Mouse (Mus musculus) ovary, adult 2 months (tissue): ENCODE results near the gene Selenov. TPM values are rescaled to one million over a fixed set of nuclear protein-coding genes. Genes with fewer than 3 reads are reported as not detected.

Experiments used
- polyA plus RNA-seq: library from polyadenylated mRNA; depleted of rRNA; stranded (reverse); fragments of >200 nt; gene quantifications from 2 replicates; pipeline ENCODE4 v1.2.3, GENCODE M21; 2012; rRNA removed

The Selenov gene
- 0.12 and 0.46 TPM in 2 replicates for polyA plus RNA-seq

GRCm38 (mm10) chr7:28290638-28291590 is at the start of gene Selenov:
Selenov (minus strand) TSS chr7:28291186.

GRCm38 (mm10) chr7:28338108-28338998 is 47.4 kb upstream of the Selenov start, which contains the start of gene Supt5:
Supt5 (minus strand) TSS chr7:28338746.

GRCm38 (mm10) chr7:28311926-28312543 is 21.0 kb upstream of the Selenov start, which contains the start of gene Timm50:
Timm50 (minus strand) TSS chr7:28312072.

GRCm38 (mm10) chr7:28301616-28302433 is 10.8 kb upstream of the Selenov start, which contains the start of gene Dll3:
Dll3 (minus strand) TSS chr7:28302238.

GRCm38 (mm10) chr7:28277615-28278278 is 13.2 kb downstream of the Selenov start, which contains the start of gene Eid2b:
Eid2b (plus strand) TSS chr7:28277739.

GRCm38 (mm10) chr7:28267129-28268041 is 23.6 kb downstream of the Selenov start, which contains the start of gene Eid2:
Eid2 (plus strand) TSS chr7:28267881.

Other genes starting within 250 kb of the Selenov start
- 146 and 150 TPM in 2 replicates for gene Psmc4, start 241.1 kb downstream of the Selenov start, polyA plus RNA-seq
- gene Fcgbp, start 219.9 kb downstream of the Selenov start, polyA plus RNA-seq = 24.0 and 60.8 TPM in 2 replicates
- 0.12 and 0.15 TPM in 2 replicates for gene 9530053A07Rik, start 161.7 kb downstream of the Selenov start, polyA plus RNA-seq
- 53.6 and 78.1 TPM in 2 replicates for gene Fbl, start 121.5 kb downstream of the Selenov start, polyA plus RNA-seq
- gene Dyrk1b, start 111.7 kb downstream of the Selenov start, polyA plus RNA-seq = 57.1 and 60.7 TPM in 2 replicates
- 25.5 and 40.8 TPM in 2 replicates for gene Eid2, start 23.3 kb downstream of the Selenov start, polyA plus RNA-seq
- 16.8 and 23.9 TPM in 2 replicates for gene Eid2b, start 13.4 kb downstream of the Selenov start, polyA plus RNA-seq
- 0.38 and 0.45 TPM in 2 replicates for gene Dll3, start 11.1 kb upstream of the Selenov start, polyA plus RNA-seq
- gene Timm50, start 20.9 kb upstream of the Selenov start, polyA plus RNA-seq = 104 and 109 TPM in 2 replicates
- gene Supt5, start 47.6 kb upstream of the Selenov start, polyA plus RNA-seq = 140 and 172 TPM in 2 replicates
- 1,842 and 2,300 TPM in 2 replicates for gene Rps16, start 59.5 kb upstream of the Selenov start, polyA plus RNA-seq
- gene Plekhg2, start 81.4 kb upstream of the Selenov start, polyA plus RNA-seq = 48.3 and 50.7 TPM in 2 replicates
- 50.2 and 54.2 TPM in 2 replicates for gene Zfp36, start 89.1 kb upstream of the Selenov start, polyA plus RNA-seq
- 93.8 and 104 TPM in 2 replicates for gene Med29, start 101.5 kb upstream of the Selenov start, polyA plus RNA-seq
- 118 and 195 TPM in 2 replicates for gene Paf1, start 101.8 kb upstream of the Selenov start, polyA plus RNA-seq
- gene Gmfg, start 146.3 kb upstream of the Selenov start, polyA plus RNA-seq = 2.0 and 2.8 TPM in 2 replicates
- gene Lrfn1, start 160.8 kb upstream of the Selenov start, polyA plus RNA-seq = 38.7 and 38.9 TPM in 2 replicates
- gene Ifnl2, start 219.3 kb upstream of the Selenov start, polyA plus RNA-seq = not detected in 2 replicates
- gene Ifnl3, start 231.7 kb upstream of the Selenov start, polyA plus RNA-seq = not detected in 2 replicates
- 0.73 and 4.9 TPM in 2 replicates for gene Sycn, start 249.7 kb upstream of the Selenov start, polyA plus RNA-seq